Mouse (Mus musculus) heart, postnatal 0 days (tissue): ENCODE measurements around the gene Rnf167.

Source experiments
- CTCF ChIP-seq: IDR thresholded peaks from 2 replicates; pipeline ENCODE4 v1.5.1; 2016; ENCODE audit warnings: antibody characterized with exemption, control low read depth, low read depth
- EP300 ChIP-seq: IDR thresholded peaks from 2 replicates; pipeline ENCODE4 v1.6.1; 2016; ENCODE audit warnings: antibody characterized with exemption, low read depth

- TF ChIP-seq CTCF (no peak), EP300 (no peak)
These were observed 20.2 kb upstream of the Rnf167 start for GRCm38 (mm10) chr11:70626877-70627276.
